Mouse (Mus musculus) hindbrain, postnatal 0 days (tissue): ENCODE data around the gene Gm29776. TPM values are rescaled to one million over a fixed set of nuclear protein-coding genes. Genes with fewer than 3 reads are reported as not detected.

Experiments
- ATAC-seq: fragments of 200-750 bp; cut with Nextera tagmentation; 2 replicates; pipeline ENCODE4 v1.8.0; 2017; ENCODE audit warnings: mild to moderate bottlenecking, moderate TSS enrichment, moderate library complexity
- DNase-seq: peaks from one replicate; pipeline ENCODE4 v3.0.0-alpha.2; 2015; ENCODE audit warnings: low spot score
- H3K27ac ChIP-seq: fragments of 300-500 bp; sonication (generic); 2 replicates; pipeline ENCODE4 v1.5.1; 2014; ENCODE audit warnings: mild to moderate bottlenecking
- H3K27me3 ChIP-seq: fragments of 300-500 bp; sonication (generic); 2 replicates; pipeline ENCODE4 v1.6.1; 2014; ENCODE audit warnings: low read length, mixed read lengths; ENCODE audit not compliant: insufficient read depth
- H3K36me3 ChIP-seq: fragments of 300-500 bp; sonication (generic); 2 replicates; pipeline ENCODE4 v1.6.1; 2014; ENCODE audit warnings: low read length, mixed read lengths; ENCODE audit not compliant: insufficient read depth
- H3K4me1 ChIP-seq: fragments of 300-500 bp; sonication (generic); 2 replicates; pipeline ENCODE4 v1.6.1; 2014; ENCODE audit warnings: antibody characterized with exemption, low read length, mixed read lengths; ENCODE audit not compliant: insufficient read depth
- H3K4me2 ChIP-seq: fragments of 300-500 bp; sonication (generic); 2 replicates; pipeline ENCODE4 v1.6.1; 2014; ENCODE audit warnings: low read depth, mild to moderate bottlenecking, low read length, moderate library complexity, mixed read lengths
- H3K4me3 ChIP-seq: fragments of 300-500 bp; sonication (generic); 2 replicates; pipeline ENCODE4 v1.5.1; 2014; ENCODE audit warnings: low read length
- H3K9ac ChIP-seq: fragments of 300-500 bp; sonication (generic); replicated peaks from 2 replicates; pipeline ENCODE4 v1.6.1; 2014; ENCODE audit warnings: mild to moderate bottlenecking, low read length, moderate library complexity, mixed read lengths
- H3K9me3 ChIP-seq: fragments of 300-500 bp; sonication (generic); 2 replicates; pipeline ENCODE4 v1.6.1; 2016; ENCODE audit warnings: low read length, mixed read lengths
- CTCF ChIP-seq: IDR thresholded peaks from 2 replicates; pipeline ENCODE4 v1.5.1; 2016; ENCODE audit warnings: antibody characterized with exemption, control low read depth, low read depth
- WGBS: fragments of 180-500 bp; shearing (Covaris S2); extraction: QIAGEN DNeasy Blood & Tissue Kit; methylation state at CpG from one replicate; pipeline ENCODE4 v1.1.7; 2014; 5-methylcytosine and 5-hydroxymethylcytosine counted together
- polyA plus RNA-seq: library from polyadenylated mRNA; unstranded; fragments of >200 nt; fragmentation: Nextera tagmentation; extraction: Ambion mirVana; gene quantifications from 2 replicates; pipeline ENCODE4 v1.2.1, GENCODE M21; 2015
- total RNA-seq: library from RNA; depleted of rRNA; stranded (reverse); fragments of >200 nt; gene quantifications from 2 replicates; pipeline ENCODE4 v1.2.3, GENCODE M21; 2014

The Gm29776 gene
- total and polyA plus RNA-seq, 2 experiments from 2014 or later, result 0.28 to 0.31 TPM

DNA sequence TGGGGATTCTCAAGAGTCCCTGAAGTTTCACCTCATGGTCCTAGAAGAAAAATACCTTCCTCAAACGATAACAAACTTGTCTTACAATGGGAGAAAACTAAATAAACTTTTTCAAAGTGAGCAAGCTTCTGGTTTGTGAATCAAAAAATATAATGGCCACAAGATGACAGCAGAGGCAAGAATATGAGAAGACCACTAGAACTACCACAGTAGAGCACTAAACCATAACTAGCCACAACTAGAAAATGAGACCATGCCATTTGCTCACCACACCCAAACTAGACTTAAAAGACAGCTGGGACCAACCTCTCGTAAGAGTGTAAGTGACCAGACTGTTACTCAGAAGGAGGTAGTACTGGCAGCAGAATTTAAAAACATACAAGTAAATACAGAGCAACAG, 38.6 kb downstream of the Gm29776 start:
- Histone ChIP-seq H3K4me3 (no peak overlapping the region), H3K4me1 (no peaks in the 10 kb centered on the region), H3K36me3 (peaks cover 65% of the 10 kb centered on the region), H3K9ac (no peak overlapping the region), H3K27me3 (no peaks in the 10 kb centered on the region), H3K4me2 (no peak overlapping the region), H3K9me3 (no peaks in the 10 kb centered on the region), H3K27ac (no peak overlapping the region)
- ATAC-seq, result no peak
- no peak for TF ChIP-seq CTCF
- no peak for DNase-seq
- WGBS, result 93% methylated on average over 2 of the region's 2 CpGs

DNA sequence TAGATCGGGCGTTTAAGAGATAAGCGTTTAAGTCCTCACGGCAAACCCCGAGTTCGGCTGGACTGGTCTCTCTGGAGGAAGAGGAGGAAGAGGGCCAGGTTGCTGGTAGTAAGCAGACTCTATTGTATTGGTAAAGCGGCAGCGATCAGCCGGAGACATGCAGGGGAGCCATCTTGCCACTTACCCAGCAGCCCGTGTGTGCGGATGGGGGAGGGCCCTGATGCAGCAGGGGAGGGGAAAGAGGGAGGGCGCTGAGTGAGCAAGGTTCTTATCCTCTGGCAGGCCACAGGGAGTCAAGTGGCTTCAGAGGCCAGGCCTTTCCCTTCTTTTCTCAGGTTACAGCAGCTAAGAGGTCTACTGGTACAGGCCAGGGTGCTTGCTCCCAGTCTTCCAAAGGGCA, 45.1 kb downstream of the Gm29776 start:
- Histone ChIP-seq H3K9ac (peak overlapping the region; percentile 82), H3K27ac (peak overlapping the region; percentile 83), H3K27me3 (no peaks in the 10 kb centered on the region), H3K4me2 (peak overlapping the region; percentile 82), H3K4me3 (peak overlapping the region; percentile 76), H3K9me3 (no peaks in the 10 kb centered on the region), H3K36me3 (peaks cover 42% of the 10 kb centered on the region), H3K4me1 (peaks cover 10% of the 10 kb centered on the region)
- 1% methylated on average over 12 of the region's 12 CpGs for WGBS
- DNase-seq, result peak; percentile 92
- 0 out of 2 replicates have a peak, but pooled peaks have one; percentile 6 for TF ChIP-seq CTCF
- ATAC-seq, result peak; percentile 86

DNA sequence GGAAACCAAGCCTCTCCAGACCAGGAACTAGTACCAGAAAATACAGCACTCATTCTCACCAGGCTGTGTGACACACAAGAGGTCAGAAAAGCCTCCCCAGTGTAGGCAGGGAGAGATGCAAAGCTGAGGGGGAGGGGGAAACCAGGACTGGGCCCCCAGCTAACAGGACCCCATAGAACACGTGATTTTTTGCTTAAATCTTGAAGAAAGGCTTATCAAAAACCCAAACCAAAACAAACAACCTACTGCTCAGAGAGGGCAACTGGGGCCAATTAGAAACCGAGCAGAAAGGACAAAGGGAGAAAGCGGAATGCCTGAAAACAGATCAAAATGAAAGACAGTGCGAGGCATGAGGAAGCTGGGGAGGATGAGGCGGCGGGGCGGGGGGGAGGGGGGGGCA, 45.8 kb downstream of the Gm29776 start:
- Histone ChIP-seq H3K27me3 (no peaks in the 10 kb centered on the region), H3K9me3 (no peaks in the 10 kb centered on the region), H3K36me3 (peaks cover 49% of the 10 kb centered on the region), H3K9ac (peak overlapping the region; percentile 82), H3K4me2 (peak overlapping the region; percentile 82), H3K4me1 (peaks cover 10% of the 10 kb centered on the region), H3K27ac (peak overlapping the region; percentile 83), H3K4me3 (peak overlapping the region; percentile 76)
- DNase-seq (no peak), ATAC-seq (no peak)
- TF ChIP-seq CTCF, result no peak
- 0% methylated on average over 7 of the region's 7 CpGs for WGBS

DNA sequence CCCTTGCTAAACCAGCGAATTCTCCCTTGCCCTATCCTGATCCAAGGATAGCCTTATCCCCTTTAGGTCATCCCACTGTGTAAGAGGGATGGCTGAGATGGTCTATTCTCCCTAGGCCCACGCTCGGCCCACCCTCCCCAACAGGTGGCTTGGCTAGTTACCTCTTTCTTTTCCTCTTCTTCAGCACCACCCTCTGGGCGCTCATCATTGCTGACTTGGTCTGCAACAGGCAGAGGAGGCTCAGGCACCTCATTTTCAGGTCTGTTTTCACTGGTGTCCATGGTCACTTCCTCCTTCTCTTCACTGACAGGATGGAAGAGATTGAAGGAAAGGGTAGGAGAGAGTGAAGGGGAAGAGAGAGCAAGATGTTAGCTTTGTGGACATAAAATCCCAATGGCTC, 47.1 kb downstream of the Gm29776 start:
- 70% methylated on average over 4 of the region's 4 CpGs for WGBS
- peak overlapping the region; percentile 82 for H3K4me2 ChIP-seq
- H3K9ac ChIP-seq, result no peak overlapping the region
- no peak overlapping the region for H3K27ac ChIP-seq
- no peak for ATAC-seq
- H3K27me3 ChIP-seq, result no peaks in the 10 kb centered on the region
- peaks cover 54% of the 10 kb centered on the region for H3K36me3 ChIP-seq
- peaks cover 10% of the 10 kb centered on the region for H3K4me1 ChIP-seq
- no peak for DNase-seq
- H3K9me3 ChIP-seq, result no peaks in the 10 kb centered on the region
- H3K4me3 ChIP-seq, result no peak overlapping the region
- no peak for TF ChIP-seq CTCF

DNA sequence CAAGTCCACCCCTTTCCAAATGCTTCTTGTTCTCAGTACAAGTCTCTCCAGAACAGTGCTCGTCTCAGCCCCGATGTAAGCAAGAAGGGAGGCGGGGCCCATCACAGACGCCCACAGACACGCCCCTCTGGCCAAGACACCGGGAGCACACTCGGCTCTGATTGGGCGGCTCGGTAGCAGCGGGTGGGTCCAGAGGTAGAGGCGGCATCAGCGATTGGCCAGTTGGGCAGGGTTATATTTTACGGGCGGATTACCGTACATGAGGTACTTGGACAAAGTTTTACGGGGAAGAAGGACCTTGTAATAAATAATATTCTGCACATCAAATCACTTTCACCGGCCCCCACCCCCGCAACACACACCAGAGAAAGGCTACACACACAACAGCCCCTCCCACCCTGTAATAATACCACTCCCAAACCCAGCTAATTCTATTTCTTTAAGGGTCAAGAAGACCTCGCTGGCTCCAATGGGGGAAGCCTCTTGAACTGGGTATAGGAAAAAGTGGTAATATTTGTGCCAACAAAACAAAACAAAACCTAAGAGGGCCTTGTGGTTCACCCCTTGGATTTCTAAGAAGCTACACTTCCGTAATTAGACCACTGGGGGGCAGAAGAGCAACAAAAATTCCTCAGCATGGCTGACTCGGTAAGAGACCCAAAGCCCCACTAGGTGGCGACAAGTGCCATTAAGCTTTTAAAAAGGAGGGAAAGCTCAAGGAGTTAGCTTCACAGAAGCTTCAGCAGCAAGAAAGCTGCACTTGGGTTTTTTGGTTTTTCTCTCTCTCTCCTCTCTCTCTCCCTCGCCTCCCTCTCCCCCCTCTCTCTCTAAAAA, 47.8 kb downstream of the Gm29776 start:
- 63% methylated on average over 23 of the region's 23 CpGs for WGBS
- TF ChIP-seq CTCF, result peak; percentile 93
- H3K4me3 ChIP-seq, result no peak overlapping the region

DNA sequence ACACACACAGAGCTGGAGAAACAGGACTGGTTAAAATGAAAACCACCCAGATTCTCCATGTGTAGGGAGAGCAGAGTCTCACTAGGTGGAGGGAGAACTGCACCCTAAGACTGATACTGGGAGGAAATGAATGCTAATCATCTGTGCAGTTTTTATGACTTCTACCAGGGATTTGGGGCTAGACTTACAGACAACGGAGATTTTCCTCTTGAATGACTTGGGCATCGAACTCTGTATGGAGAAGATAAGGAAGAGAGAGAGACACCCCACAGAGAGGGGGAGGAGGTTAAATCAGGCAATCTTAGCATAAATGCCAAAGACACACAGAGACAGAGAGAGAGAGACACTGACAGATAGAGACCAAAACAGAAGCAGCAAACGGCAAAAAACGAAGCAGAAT, 50.7 kb downstream of the Gm29776 start:
- Histone ChIP-seq H3K9ac (no peak overlapping the region), H3K27ac (no peak overlapping the region), H3K4me2 (no peak overlapping the region), H3K27me3 (no peaks in the 10 kb centered on the region), H3K36me3 (peaks cover 80% of the 10 kb centered on the region), H3K9me3 (no peaks in the 10 kb centered on the region), H3K4me1 (peaks cover 7% of the 10 kb centered on the region), H3K4me3 (no peak overlapping the region)
- 66% methylated on average over 4 of the region's 4 CpGs for WGBS
- no peak for TF ChIP-seq CTCF
- DNase-seq (no peak), ATAC-seq (no peak)

More for the DNA sequence above, 47.8 kb downstream of the Gm29776 start:
- Histone ChIP-seq H3K9ac (no peak overlapping the region), H3K4me2 (no peak overlapping the region), H3K36me3 (peaks cover 54% of the 10 kb centered on the region), H3K27ac (no peak overlapping the region), H3K27me3 (no peaks in the 10 kb centered on the region), H3K4me1 (peaks cover 10% of the 10 kb centered on the region), H3K9me3 (no peaks in the 10 kb centered on the region)
- DNase-seq (peak; percentile 97), ATAC-seq (peak; percentile 42)

DNA sequence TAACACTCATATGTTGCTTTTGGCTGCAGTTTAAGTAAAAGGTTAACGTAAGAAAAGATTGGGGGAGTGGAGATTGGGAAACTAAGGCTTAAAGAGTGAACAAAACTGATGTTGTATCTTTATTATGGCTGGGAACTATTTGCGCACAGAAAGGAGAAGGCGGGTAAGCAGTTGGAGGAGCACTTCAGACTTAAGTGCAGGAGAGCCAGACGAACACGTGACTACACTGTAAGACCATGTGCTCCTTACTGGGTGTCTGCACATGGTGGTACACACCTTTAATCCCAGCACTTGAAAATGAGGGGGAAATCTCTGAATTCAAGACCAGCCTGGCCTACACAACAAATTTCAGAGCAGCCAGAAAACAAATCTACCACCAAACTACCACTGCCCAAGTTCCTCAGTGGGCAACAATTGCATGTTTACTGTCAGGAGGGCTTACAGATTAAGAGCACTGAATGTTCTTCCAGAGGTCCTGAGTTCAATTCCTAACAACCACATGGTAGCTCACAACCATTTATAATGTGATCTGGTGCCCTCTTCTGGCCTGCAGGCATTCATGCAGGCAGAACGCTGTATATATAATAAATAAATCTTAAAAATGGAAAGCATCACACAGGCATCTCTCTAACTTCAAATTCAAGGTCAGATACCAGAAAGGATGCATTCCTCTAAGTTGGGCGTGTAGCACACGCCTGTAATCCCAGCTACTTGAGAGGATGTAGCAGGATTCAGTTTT, 51.6 kb downstream of the Gm29776 start:
- peaks cover 87% of the 10 kb centered on the region for H3K36me3 ChIP-seq
- no peak overlapping the region for H3K4me3 ChIP-seq
- H3K9me3 ChIP-seq, result no peaks in the 10 kb centered on the region
- TF ChIP-seq CTCF, result peak; percentile 59
- H3K27ac ChIP-seq, result no peak overlapping the region
- DNase-seq (no peak), ATAC-seq (no peak)
- 95% methylated on average over 8 of the region's 8 CpGs for WGBS
- H3K4me2 ChIP-seq, result no peak overlapping the region
- H3K9ac ChIP-seq, result no peak overlapping the region
- H3K4me1 ChIP-seq, result peaks cover under 1% of the 10 kb centered on the region
- H3K27me3 ChIP-seq, result no peaks in the 10 kb centered on the region
